Mouse (Mus musculus) left cerebral cortex, adult 18-20 months (tissue): ENCODE data around the gene Ppp1r32. TPM values are rescaled to one million over a fixed set of nuclear protein-coding genes. Genes with fewer than 3 reads are reported as not detected.

ENCODE experiments used
- DNase-seq, 2 experiments: peaks; one replicate each; pipeline ENCODE4 v3.0.0; 2021 to 2022; ENCODE audit warnings: low spot score in 2 of 2, mixed read lengths in 1 of 2
- long read RNA-seq, 2 experiments: library from polyadenylated mRNA; stranded (forward); transcript quantifications; one replicate each; pipeline ENCODE4 v2.0.0; 2021
- total RNA-seq, 2 experiments: library from RNA; stranded (reverse); gene quantifications; 2 replicates each; pipeline ENCODE4 v1.2.3; 2021

The Ppp1r32 gene
- under 1 TPM; 0.77 to 0.91 TPM for total RNA-seq
- long read RNA-seq, experiment 1, partial matches to known transcripts, result 0 of 2 reads
- long read RNA-seq, experiment 1, other reads (novel, unspliced or antisense), result 2 of 2 reads
- long read RNA-seq, experiment 2, result 0 reads

DNA sequence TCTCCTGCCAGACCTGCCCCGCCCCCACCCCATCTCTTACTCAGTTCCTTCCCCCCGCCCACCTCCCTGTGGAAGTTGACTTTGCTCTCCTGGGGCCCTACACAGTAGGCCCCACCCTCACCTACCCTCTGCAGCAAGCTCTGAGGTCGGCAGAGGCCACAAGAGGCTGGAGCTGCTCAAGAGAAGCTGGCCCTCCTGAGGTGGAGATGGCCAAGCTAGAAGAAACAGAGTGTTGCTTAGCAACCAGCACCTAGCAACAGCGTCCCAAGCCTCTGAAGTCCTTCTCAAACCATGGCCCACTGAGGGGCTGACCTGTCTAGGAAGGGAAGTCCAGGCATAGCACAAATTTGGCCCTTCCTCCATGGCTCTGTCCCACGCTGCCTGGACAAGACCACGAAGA is at the start of gene Ppp1r32:
Gene Ppp1r32, minus strand, starts transcription at position 226 of the 400 bp plus-strand sequence.
- DNase-seq, result no peak

DNA sequence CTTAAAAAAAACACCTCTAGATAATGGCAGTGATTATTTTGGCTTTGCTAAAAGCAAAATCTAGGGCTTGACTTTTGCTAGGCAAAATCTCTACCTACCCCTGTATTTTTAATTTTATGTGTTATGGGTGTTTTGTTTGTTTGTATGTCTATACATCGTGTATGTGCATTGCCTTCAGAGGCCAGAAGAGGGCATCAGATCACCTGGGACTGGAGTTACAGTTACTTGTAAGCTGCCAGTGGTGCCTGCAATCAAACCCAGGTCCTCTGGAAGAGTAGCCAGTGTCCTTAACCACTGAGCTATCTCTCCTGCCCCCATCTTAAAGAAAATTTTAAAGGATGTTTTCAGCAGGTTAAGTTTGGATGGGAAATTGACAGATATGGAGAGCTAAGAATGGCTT is 47.4 kb upstream of the Ppp1r32 start:
- DNase-seq, result no peak

DNA sequence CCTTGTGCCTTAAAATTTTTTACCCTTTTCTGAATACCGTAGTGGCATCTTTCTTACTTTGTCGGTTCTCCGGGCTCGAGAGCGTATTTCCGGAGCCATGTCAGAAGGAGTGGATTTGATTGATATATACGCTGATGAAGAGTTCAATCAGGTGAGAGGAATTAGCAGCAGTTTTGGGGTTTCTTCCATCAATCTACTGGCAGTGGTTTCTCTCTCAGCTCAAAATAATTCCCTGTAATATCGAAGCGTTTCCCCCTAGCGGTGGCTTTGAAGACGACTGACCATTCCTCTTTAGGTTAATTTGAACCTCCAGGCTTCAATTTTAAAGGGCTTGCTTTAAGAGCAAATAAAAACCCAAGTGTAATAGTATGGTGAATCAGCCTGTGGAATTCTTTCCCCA is 43.2 kb upstream of the Ppp1r32 start, which contains the start of gene Sdhaf2:
Gene Sdhaf2, minus strand, starts transcription at position 233 of the 400 bp plus-strand sequence.
- DNase-seq, result peak; percentile 16 to 29

DNA sequence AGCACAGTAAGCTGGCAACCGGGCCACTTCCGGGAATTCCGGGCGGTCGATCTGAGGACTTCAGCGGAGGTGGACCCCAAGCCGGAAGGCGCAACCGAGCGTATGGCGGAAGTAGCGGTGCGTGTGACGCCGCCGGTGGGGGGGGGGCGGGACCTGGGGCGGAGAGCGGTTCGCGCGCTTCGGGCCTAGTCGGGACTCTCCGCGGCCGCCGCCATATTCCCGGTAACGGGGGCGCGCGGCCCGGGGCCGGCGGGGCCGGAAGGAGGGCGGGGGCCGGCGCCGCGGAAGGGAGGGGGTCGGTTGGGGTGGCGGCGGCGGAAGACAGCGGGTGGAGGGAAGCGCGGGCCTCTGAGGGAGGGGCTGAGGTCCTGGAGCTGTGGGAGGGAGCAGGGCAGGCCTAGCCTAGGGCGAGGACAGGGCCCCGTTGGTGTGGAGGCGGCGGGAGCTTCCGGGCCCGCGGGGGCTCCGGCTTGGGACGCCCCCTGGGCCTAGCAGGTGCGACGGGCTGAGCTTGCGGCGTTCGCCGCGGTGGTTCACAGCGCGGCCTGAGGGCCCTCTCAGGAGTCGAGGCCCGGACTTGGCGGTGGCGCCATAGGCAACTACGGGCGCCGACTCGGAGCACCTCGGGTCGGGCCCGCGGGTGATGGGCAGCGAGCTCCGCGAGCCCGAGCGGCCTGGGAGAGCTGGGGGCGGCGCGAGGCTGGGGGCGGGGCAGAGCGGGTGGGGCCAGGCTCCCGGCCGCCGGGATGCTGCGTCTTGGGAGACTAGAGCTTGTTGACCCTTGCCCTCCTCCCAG is 42.6 kb upstream of the Ppp1r32 start, which contains the start of gene Cpsf7:
Gene Cpsf7, plus strand, starts transcription at position 161 of the 796 bp plus-strand sequence.
- peak; percentile 86 to 91 for DNase-seq

- DNase-seq, result no peak
These were observed 42.0 kb upstream of the Ppp1r32 start for GRCm38 (mm10) chr19:10524784-10525105.

GRCm38 (mm10) chr19:10523483-10524080 is 40.9 kb upstream of the Ppp1r32 start:
- no peak for DNase-seq

DNA sequence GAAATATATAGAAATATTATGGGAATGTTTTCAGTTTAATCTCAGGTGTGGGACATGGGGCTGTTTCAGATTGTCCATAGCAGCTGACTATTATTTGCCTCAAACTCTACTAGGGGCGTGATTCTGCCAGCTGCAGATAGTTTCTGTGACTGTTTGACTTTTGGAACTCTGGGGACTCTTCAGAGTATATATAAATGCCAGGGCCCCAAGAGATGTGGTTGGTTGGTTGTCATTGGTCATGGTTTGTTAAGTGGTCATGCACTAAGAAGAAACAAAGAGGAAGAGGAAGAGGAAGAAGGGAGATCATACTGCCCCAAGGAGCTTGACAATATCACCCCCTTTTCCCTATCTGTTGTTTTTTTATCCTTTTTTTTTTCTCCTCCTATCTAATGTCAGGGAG is 39.2 kb upstream of the Ppp1r32 start:
- DNase-seq, result no peak

- DNase-seq, result no peak
These were observed 37.6 kb upstream of the Ppp1r32 start for GRCm38 (mm10) chr19:10520355-10520754.

GRCm38 (mm10) chr19:10510759-10511330 is 28.1 kb upstream of the Ppp1r32 start:
- no peak for DNase-seq

GRCm38 (mm10) chr19:10502571-10502970 is 19.8 kb upstream of the Ppp1r32 start:
- DNase-seq, result peak in 1 of 2 experiments; percentile 48

DNA sequence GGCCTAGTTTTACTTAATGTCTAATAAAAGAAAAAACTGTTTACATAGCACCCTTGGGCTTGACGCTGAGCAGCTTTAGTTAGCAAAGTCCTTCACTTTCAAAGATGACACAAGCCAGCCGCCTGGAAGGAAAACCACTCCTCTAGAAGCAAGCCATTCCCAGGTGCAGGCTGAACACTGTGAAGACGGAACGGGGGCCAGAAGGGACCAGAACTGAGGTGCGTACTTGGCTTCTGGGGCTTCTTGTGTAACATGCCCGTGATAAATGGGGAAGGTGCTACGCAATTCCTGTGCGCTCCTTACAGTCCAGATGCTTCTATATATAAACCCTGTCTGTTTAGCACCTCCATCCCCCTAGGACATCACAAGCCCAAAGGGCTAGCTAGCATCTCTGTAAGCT is 17.9 kb upstream of the Ppp1r32 start:
- no peak for DNase-seq

- no peak for DNase-seq
These were observed 14.9 kb upstream of the Ppp1r32 start for GRCm38 (mm10) chr19:10497512-10498160.

DNA sequence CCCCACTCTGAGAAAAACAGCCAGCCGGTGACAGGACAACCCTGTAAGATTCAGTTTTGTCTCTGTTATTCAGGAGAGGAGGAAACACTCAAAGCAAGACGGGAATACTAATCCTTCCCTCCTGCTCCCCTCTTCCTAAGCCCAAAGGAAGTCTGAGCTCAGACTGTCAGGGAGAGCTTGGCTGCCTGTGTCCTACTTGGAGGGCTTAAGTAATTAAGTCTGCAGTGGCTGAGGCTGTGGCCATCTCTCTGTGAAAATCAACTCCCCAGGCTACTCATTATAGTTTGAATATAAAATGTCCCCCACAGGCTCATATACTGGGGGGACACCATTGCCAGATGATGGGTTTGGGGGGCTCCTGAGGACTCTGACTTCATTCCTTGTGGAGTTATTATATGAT is 14.2 kb upstream of the Ppp1r32 start:
- DNase-seq, result no peak

GRCm38 (mm10) chr19:10495670-10496069 is 12.9 kb upstream of the Ppp1r32 start:
- no peak for DNase-seq

DNA sequence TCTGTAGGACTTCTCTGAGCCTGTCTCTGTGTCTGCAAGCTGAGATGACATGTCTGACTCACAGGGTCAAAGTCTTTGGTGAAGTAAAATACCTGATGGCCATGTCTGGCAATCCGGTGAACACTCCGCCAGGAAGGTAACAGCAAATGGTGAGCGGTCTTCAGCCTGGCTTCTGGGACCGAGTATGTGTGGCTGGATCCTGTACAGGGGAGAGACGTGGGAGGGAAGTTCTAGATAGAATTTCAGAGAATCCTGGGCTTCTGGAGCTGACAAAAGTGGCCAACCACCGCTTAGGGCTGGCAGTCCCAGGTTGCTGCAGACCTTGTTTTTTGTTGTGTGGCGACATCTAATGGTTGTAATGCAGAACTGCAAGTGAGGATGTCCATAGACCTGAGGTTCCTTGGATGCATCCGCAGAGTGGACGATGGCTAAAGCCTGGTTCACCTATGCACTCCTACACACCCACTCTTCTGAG is 3.6 kb upstream of the Ppp1r32 start:
- DNase-seq, result peak; percentile 41 to 60

GRCm38 (mm10) chr19:10479541-10479940 is 3.2 kb downstream of the Ppp1r32 start:
- no peak for DNase-seq

- no peak for DNase-seq
These were observed 8.9 kb downstream of the Ppp1r32 start for GRCm38 (mm10) chr19:10473779-10474178.

DNA sequence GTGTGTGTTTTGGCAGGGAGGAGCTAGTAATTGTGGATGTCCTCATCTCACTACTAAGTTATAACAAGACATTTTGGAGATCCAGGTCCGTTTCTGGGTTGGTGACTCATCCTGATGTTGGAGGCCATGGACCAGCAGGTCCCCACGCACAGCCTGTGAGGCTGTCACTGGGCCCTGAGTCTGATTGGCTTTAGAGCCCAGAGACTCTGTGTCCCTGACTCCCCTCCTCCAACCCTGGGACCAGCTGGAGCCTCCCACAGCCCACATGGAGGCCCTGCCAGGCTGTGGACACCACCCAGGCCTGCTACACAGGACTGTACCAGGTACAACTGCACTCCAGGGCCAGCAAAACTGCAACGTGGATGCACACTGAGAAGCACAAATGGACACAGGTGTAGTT is 9.8 kb downstream of the Ppp1r32 start:
- DNase-seq, result peak; percentile 41 to 68

- DNase-seq, result peak in 1 of 2 experiments; percentile 39
These were observed 13.5 kb downstream of the Ppp1r32 start for GRCm38 (mm10) chr19:10469171-10469658.

GRCm38 (mm10) chr19:10464427-10464826 is 18.3 kb downstream of the Ppp1r32 start:
- DNase-seq, result no peak

- no peak for DNase-seq
These were observed 21.1 kb downstream of the Ppp1r32 start for GRCm38 (mm10) chr19:10461584-10461983.
